Mouse (Mus musculus) embryonic fibroblast, embryonic 13.5 days (primary cell): ENCODE data around the gene Nxpe4.

ENCODE experiments used
- CTCF ChIP-seq: IDR thresholded peaks from 2 replicates; pipeline ENCODE4 v1.5.1; 2011; ENCODE audit warnings: mild to moderate bottlenecking, control low read depth, low read length, moderate library complexity, borderline replicate concordance; ENCODE audit not compliant: insufficient read depth
- POLR2A ChIP-seq: IDR thresholded peaks from 2 replicates; pipeline ENCODE4 v1.6.1; 2011; ENCODE audit warnings: low read depth, mild to moderate bottlenecking, control low read depth, low read length, moderate library complexity

DNA sequence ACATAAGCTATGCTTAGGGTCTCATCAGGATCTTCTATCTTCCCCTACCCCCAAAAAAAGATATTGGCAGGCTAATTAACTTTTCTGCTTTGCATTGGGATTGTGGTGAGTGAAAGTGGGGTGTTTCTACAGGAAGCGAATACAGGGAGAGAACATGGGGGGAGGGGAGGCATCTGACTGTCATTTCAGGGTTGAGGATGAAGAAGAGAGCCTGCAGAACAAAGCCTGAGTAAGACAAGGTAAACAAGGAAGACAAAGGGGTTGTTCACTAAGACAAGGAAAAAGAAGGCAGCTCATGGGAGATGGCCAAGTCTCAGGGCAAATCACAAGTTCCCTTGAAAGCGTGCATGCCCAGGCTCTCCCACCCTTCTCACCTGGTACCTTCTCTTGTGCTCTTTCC, 256.6 kb downstream of the Nxpe4 start:
- TF ChIP-seq POLR2A (no peak), CTCF (no peak)
